Mouse (Mus musculus) gastrocnemius, postnatal 14 days (tissue): Measurements from ENCODE around the gene Lyg2. TPM values are rescaled to one million over a fixed set of nuclear protein-coding genes. Genes with fewer than 3 reads are reported as not detected.

Experiments used
- DNase-seq: peaks from one replicate; pipeline ENCODE4 v3.0.0; 2021; ENCODE audit warnings: mixed read lengths
- intact Hi-C: fragments of 180-260 bp; cut with DNase I; formaldehyde crosslinking; loops from one replicate; pipeline ENCODE4 v1.15.1; 2025; ENCODE audit warnings: low total_unique reads
- total RNA-seq, 2 experiments: library from RNA; stranded (reverse); gene quantifications; 2 replicates each; pipeline ENCODE4 v1.2.3; 2021

Lyg2 gene
- total RNA-seq, 2 experiments from 2014 or later, result not detected

GRCm38 (mm10) chr1:37889206-37889605 lies 27.1 kb downstream of the Lyg2 start:
- intact Hi-C loops, result no loop called here

GRCm38 (mm10) chr1:37884451-37884850 lies 31.8 kb downstream of the Lyg2 start:
- intact Hi-C loops, result no loop called here
- DNase-seq, result no peak

More at GRCm38 (mm10) chr1:37889206-37889605, 27.1 kb downstream of the Lyg2 start:
- DNase-seq, result no peak

- DNase-seq, result no peak
- intact Hi-C loops, result no loop called here
Observed at GRCm38 (mm10) chr1:37883411-37883810, 32.9 kb downstream of the Lyg2 start.

GRCm38 (mm10) chr1:37877736-37878460 lies 38.4 kb downstream of the Lyg2 start:
- intact Hi-C loops, result no loop called here
- no peak for DNase-seq

- DNase-seq, result no peak
- intact Hi-C loops, result no loop called here
Observed at GRCm38 (mm10) chr1:37873157-37873556, 43.1 kb downstream of the Lyg2 start.

- intact Hi-C loops, result no loop called here
- peak; percentile 77 for DNase-seq
Observed at GRCm38 (mm10) chr1:37872131-37873067, 43.9 kb downstream of the Lyg2 start.

GRCm38 (mm10) chr1:37871704-37872103 lies 44.6 kb downstream of the Lyg2 start, which contains the start of gene Lipt1:
Gene Lipt1, plus strand, starts transcription at chr1:37871738.
- intact Hi-C loops, result no loop called here
- no peak for DNase-seq

GRCm38 (mm10) chr1:37869362-37869761 lies 46.9 kb downstream of the Lyg2 start:
- intact Hi-C loops, result loop anchor here (5.0 kb wide), 1 partner anchor 192 kb away; no protein-coding TSS in a partner anchor
- no peak for DNase-seq

- no peak for DNase-seq
Observed at GRCm38 (mm10) chr1:37868640-37869039, 47.7 kb downstream of the Lyg2 start.

GRCm38 (mm10) chr1:37867684-37868322 lies 48.5 kb downstream of the Lyg2 start:
- DNase-seq, result no peak
- intact Hi-C loops, result loop anchor here (5.0 kb wide), 1 partner anchor 191 kb away; no protein-coding TSS in a partner anchor

More at GRCm38 (mm10) chr1:37868640-37869039, 47.7 kb downstream of the Lyg2 start:
- intact Hi-C loops, result loop anchor here (5.0 kb wide), 1 partner anchor 191 kb away; no protein-coding TSS in a partner anchor

GRCm38 (mm10) chr1:37867056-37867455 lies 49.2 kb downstream of the Lyg2 start:
- intact Hi-C loops, result loop anchor here (5.0 kb wide), 1 partner anchor 190 kb away; no protein-coding TSS in a partner anchor
- peak; percentile 22 for DNase-seq

GRCm38 (mm10) chr1:37866286-37866685 lies 50.0 kb downstream of the Lyg2 start, which contains the start of gene Tsga10:
Gene Tsga10, minus strand, starts transcription at chr1:37866429.
- intact Hi-C loops, result loop anchor here (5.0 kb wide), 1 partner anchor 189 kb away; no protein-coding TSS in a partner anchor

GRCm38 (mm10) chr1:37865401-37866215 lies 50.7 kb downstream of the Lyg2 start:
- intact Hi-C loops, result loop anchor here (5.0 kb wide), 1 partner anchor 188 kb away; no protein-coding TSS in a partner anchor
- DNase-seq, result no peak

More at GRCm38 (mm10) chr1:37866286-37866685, 50.0 kb downstream of the Lyg2 start, which contains the start of gene Tsga10:
- no peak for DNase-seq

- intact Hi-C loops, result loop anchor here (5.0 kb wide), 1 partner anchor 187 kb away; no protein-coding TSS in a partner anchor
- DNase-seq, result peak; percentile 99
Observed at GRCm38 (mm10) chr1:37864511-37865400, 51.5 kb downstream of the Lyg2 start.
